Mouse (Mus musculus): ENCODE data around the gene Slc35f1.

- TF ChIP-seq POLR2A (IDR thresholded peaks at IDR 0.05; ENCODE audit: control insufficient read depth in 1 of 2, insufficient read depth in 1 of 2, low read depth in 1 of 2, low read length in 2 of 2, poor library complexity in 1 of 2) (no peak), MYC (IDR thresholded peaks at IDR 0.05; ENCODE audit: low read depth, low read length) (no peak), MYB (IDR thresholded peaks at IDR 0.05; ENCODE audit: low read depth, low read length) (no peak), USF1 (IDR thresholded peaks at IDR 0.05; ENCODE audit: low read depth, low read length) (no peak), ELF1 (IDR thresholded peaks at IDR 0.05; ENCODE audit: low read depth, low read length) (no peak), POLR2AphosphoS2 (IDR thresholded peaks at IDR 0.05; ENCODE audit: low read length) (no peak), HCFC1 (IDR thresholded peaks at IDR 0.05; ENCODE audit: low read depth, low read length) (no peak), CTCF (IDR thresholded peaks at IDR 0.05 in 2 of 3, conservative IDR thresholded peaks at IDR 0.05 in 1 of 3; ENCODE audit: control insufficient read depth in 1 of 3, insufficient read depth in 1 of 3, low read depth in 2 of 3, low read length in 3 of 3, poor library complexity in 1 of 3, severe bottlenecking in 1 of 3) (no peak), GATA1 (IDR thresholded peaks at IDR 0.05; ENCODE audit: low read depth, low read length) (no peak)
These were observed 70.2 kb downstream of the Slc35f1 start for GRCm38 (mm10) chr10:52760527-52760926.

All from MEL (cell line).